17 mouse cellular contexts compared by ENCODE assay signal in the genomic region with DNA sequence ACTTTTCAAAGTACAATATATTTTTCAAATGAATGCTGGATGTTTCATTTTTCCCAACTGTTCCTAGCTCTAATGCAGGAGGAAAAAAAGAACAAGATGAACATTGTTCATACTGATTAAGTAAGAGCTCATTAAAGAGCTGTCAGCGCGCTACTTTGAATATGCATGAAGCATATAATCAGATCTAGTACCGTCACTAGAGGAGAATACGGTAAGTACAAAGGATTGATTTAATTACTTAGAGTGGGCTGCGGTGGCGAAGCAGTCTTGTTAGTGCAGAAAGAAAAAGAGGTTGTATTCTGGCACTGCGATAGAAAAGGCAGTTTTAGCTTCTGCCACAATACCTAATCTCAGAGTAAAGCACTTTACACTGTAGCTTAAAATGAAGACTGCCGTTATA. TPM values are rescaled to one million over a fixed set of nuclear protein-coding genes. Genes with fewer than 3 reads are reported as not detected.
DNase-seq lines count a peak whose midpoint lies in the region; ATAC-seq and TF ChIP-seq lines count a peak whose summit lies in the region.
"Had no signal": no experiment of that assay in that cellular context is flagged by ENCODE, and none has a peak within 500 bp of the region (broad histone marks: within the 10 kb centered on the region; RNA-seq: fewer than 3 reads in every experiment).

No protein-coding gene starts in this region.

- H3K4me1 ChIP-seq in forebrain, postnatal 0 days (ENCODE audit: insufficient read depth) = no peaks in the 10 kb centered on the region
- 0 out of 2 replicates have a peak, but pooled peaks cover 10% of the 10 kb centered on the region for H3K4me1 ChIP-seq in midbrain, embryonic 14.5 days (ENCODE audit: control insufficient read depth, insufficient read depth, low read length)
- H3K4me1 ChIP-seq: heart, embryonic 12.5 days; liver, embryonic 12.5 days had no signal

- H3K9ac ChIP-seq in forebrain, postnatal 0 days = no peak overlapping the region
- no peak overlapping the region for H3K9ac ChIP-seq in midbrain, embryonic 14.5 days (replicated peaks; ENCODE audit: low read length)
- H3K9ac ChIP-seq: heart, embryonic 12.5 days; liver, embryonic 12.5 days had no signal

- WGBS in forebrain, postnatal 0 days = 14% methylated on average over 8 of the region's 8 CpGs
- 4% methylated on average over 8 of the region's 8 CpGs for WGBS in midbrain, embryonic 14.5 days

- H3K4me2 ChIP-seq in forebrain, postnatal 0 days (ENCODE audit: low read depth) = no peak overlapping the region; the same call in 1 of the 2 replicates
- peak overlapping the region; percentile 18; the same call in 1 of the 2 replicates for H3K4me2 ChIP-seq in midbrain, embryonic 14.5 days (ENCODE audit: low read length)
- H3K4me2 ChIP-seq: heart, embryonic 12.5 days; liver, embryonic 12.5 days had no signal

- DNase-seq in frontal cortex, adult 2 months (ENCODE audit: extremely low spot score in 1 of 2, low spot score in 1 of 2) = no peak
- peak; percentile 17 for DNase-seq in Muller cell, postnatal 12 days (ENCODE audit: inconsistent ontology term)
- DNase-seq in forebrain, postnatal 0 days = peak; percentile 59
- DNase-seq in midbrain, embryonic 14.5 days = peak; percentile 75
- DNase-seq in natural killer cell, adult 2 months (ENCODE audit: low spot score in 2 of 2) = no peak
- DNase-seq in kidney, postnatal 4 days = no peak
- DNase-seq in heart, adult 18-20 months = no peak
- DNase-seq: cerebellum, adult 9-11 months; gastrocnemius, postnatal 36 days; heart, postnatal 4 days; kidney, adult 11 months; lung, postnatal 10 days had no signal

- no peaks in the 10 kb centered on the region for H3K9me3 ChIP-seq in forebrain, postnatal 0 days (ENCODE audit: low read length)
- peaks cover 4% of the 10 kb centered on the region; the same call in 1 of the 2 replicates for H3K9me3 ChIP-seq in midbrain, embryonic 14.5 days (ENCODE audit: control insufficient read depth, low read length)
- H3K9me3 ChIP-seq: liver, embryonic 12.5 days had no signal

- H3K4me3 ChIP-seq in forebrain, postnatal 0 days (ENCODE audit: low read depth, low read length) = no peak overlapping the region
- H3K4me3 ChIP-seq in midbrain, embryonic 14.5 days (replicated peaks; ENCODE audit: low read depth, low read length) = no peak overlapping the region
- H3K4me3 ChIP-seq: heart, embryonic 12.5 days; liver, embryonic 12.5 days had no signal

- TF ChIP-seq CTCF in forebrain, postnatal 0 days (IDR thresholded peaks at IDR 0.05; ENCODE audit: low read depth) = no peak

- H3K36me3 ChIP-seq in forebrain, postnatal 0 days (ENCODE audit: insufficient read depth) = no peaks in the 10 kb centered on the region
- H3K36me3 ChIP-seq in midbrain, embryonic 14.5 days (ENCODE audit: control insufficient read depth, insufficient read depth, low read length) = peaks cover 3% of the 10 kb centered on the region; the same call in 1 of the 2 replicates
- H3K36me3 ChIP-seq: liver, embryonic 12.5 days had no signal

- peak; percentile 76 for ATAC-seq in frontal cortex, adult (ENCODE audit: low TSS enrichment)
- ATAC-seq in forebrain, postnatal 0 days = peak; percentile 93
- ATAC-seq in midbrain, embryonic 14.5 days (ENCODE audit: low FRiP score, low TSS enrichment) = peak; percentile 71
- ATAC-seq: liver, embryonic 12.5 days had no signal

- no peak overlapping the region for H3K27ac ChIP-seq in forebrain, postnatal 0 days (ENCODE audit: low read depth, low read length)
- H3K27ac ChIP-seq in midbrain, embryonic 14.5 days (replicated peaks; ENCODE audit: low read depth, low read length) = no peak overlapping the region
- H3K27ac ChIP-seq: liver, embryonic 12.5 days; stomach, postnatal 0 days had no signal

- H3K27me3 ChIP-seq in forebrain, postnatal 0 days (ENCODE audit: insufficient read depth, low read length) = no peaks in the 10 kb centered on the region
- H3K27me3 ChIP-seq in midbrain, embryonic 14.5 days (ENCODE audit: control insufficient read depth, insufficient read depth, low read length) = no peaks in the 10 kb centered on the region
- H3K27me3 ChIP-seq: heart, embryonic 12.5 days; liver, embryonic 12.5 days had no signal

RNA-seq across cellular contexts. Expression of a gene that starts 14.7 kb away (rescaled TPM):
- 3.5 and 3.7 TPM in 2 replicates for polyA plus RNA-seq in frontal cortex, adult 2 months (2012; rRNA removed)
- total RNA-seq in forebrain, postnatal 0 days (2014; rRNA removed) = 2.3 and 3.9 TPM in 2 replicates
- polyA plus RNA-seq in forebrain, postnatal 0 days (2015; fragmentation: Nextera tagmentation; extraction: Ambion mirVana) = 5.7 and 5.9 TPM in 2 replicates
- 9.9 and 15.2 TPM in 2 replicates for polyA plus RNA-seq in midbrain, embryonic 14.5 days (2014; fragmentation: Nextera tagmentation; extraction: Ambion mirVana)
- total RNA-seq in heart, adult 18-20 months (2021) = under 1 TPM in 1 of 2 experiments, not detected in 1; 0.23 TPM
- total RNA-seq: gastrocnemius, postnatal 36 days had no signal
- polyA plus RNA-seq: large intestine, adult 2 months; liver, embryonic 12.5 days; stomach, postnatal 0 days had no signal

Comparison
In these comparisons a context has a peak if more than half of its experiments do, and no peak if none do; other contexts are left out.
1. DNase-seq: peak in Muller cell, postnatal 12 days (single experiment), forebrain, postnatal 0 days (single experiment) and midbrain, embryonic 14.5 days (single experiment); none in frontal cortex, adult 2 months (0 of 2), natural killer cell, adult 2 months (0 of 2), kidney, postnatal 4 days (0 of 2) and heart, adult 18-20 months (0 of 2).
2. Peak in every context shown above with its lines, with median percentiles within 50 percentile points of each other: ATAC-seq.